Mouse (Mus musculus) right cerebral cortex, postnatal 10 days (tissue): ENCODE measurements around the gene Jph4.

Experiments
- DNase-seq, 2 experiments: peaks; one replicate each; pipeline ENCODE4 v3.0.0; 2021; ENCODE audit warnings: low spot score in 2 of 2

Jph4 gene

GRCm38 (mm10) chr14:55118852-55119251 is 2.1 kb upstream of the Jph4 start:
- peak in 1 of 2 experiments; percentile 55 for DNase-seq

GRCm38 (mm10) chr14:55115846-55116245 is 889 bp downstream of the Jph4 start:
- DNase-seq, result peak; percentile 47 to 59

GRCm38 (mm10) chr14:55114759-55115701 is 1.7 kb downstream of the Jph4 start:
- DNase-seq, result peak; percentile 79 to 82

- DNase-seq, result peak; percentile 54 to 61
Observed at GRCm38 (mm10) chr14:55113975-55114645, 2.6 kb downstream of the Jph4 start.

- peak; percentile 40 to 54 for DNase-seq
Observed at GRCm38 (mm10) chr14:55113351-55113974, 3.3 kb downstream of the Jph4 start.

GRCm38 (mm10) chr14:55111720-55112119 is 5.0 kb downstream of the Jph4 start:
- DNase-seq, result peak; percentile 84 to 91

GRCm38 (mm10) chr14:55110076-55110475 is 6.7 kb downstream of the Jph4 start:
- DNase-seq, result peak; percentile 34 to 48

GRCm38 (mm10) chr14:55109048-55109873 is 7.5 kb downstream of the Jph4 start:
- peak; percentile 59 to 77 for DNase-seq

GRCm38 (mm10) chr14:55108202-55108870 is 8.4 kb downstream of the Jph4 start:
- DNase-seq, result peak; percentile 89 to 94

- no peak for DNase-seq
Observed at GRCm38 (mm10) chr14:55106990-55107389, 9.7 kb downstream of the Jph4 start.

GRCm38 (mm10) chr14:55105836-55106809 is 10.6 kb downstream of the Jph4 start, which contains the start of gene Ap1g2:
Gene Ap1g2, minus strand, starts transcription at chr14:55106593.
- peak; percentile 93 to 94 for DNase-seq

GRCm38 (mm10) chr14:55105386-55105785 is 11.3 kb downstream of the Jph4 start:
- DNase-seq, result peak in 1 of 2 experiments; percentile 42

GRCm38 (mm10) chr14:55104365-55104764 is 12.4 kb downstream of the Jph4 start:
- peak in 1 of 2 experiments; percentile 44 for DNase-seq

- no peak for DNase-seq
Observed at GRCm38 (mm10) chr14:55102253-55102785, 14.4 kb downstream of the Jph4 start.

GRCm38 (mm10) chr14:55101592-55101991 is 15.1 kb downstream of the Jph4 start:
- DNase-seq, result peak; percentile 70 to 78

- DNase-seq, result peak; percentile 65 to 74
Observed at GRCm38 (mm10) chr14:55098067-55098466, 18.7 kb downstream of the Jph4 start.

- no peak for DNase-seq
Observed at GRCm38 (mm10) chr14:55097646-55098045, 19.1 kb downstream of the Jph4 start.

GRCm38 (mm10) chr14:55096573-55097087 is 20.1 kb downstream of the Jph4 start:
- peak in 1 of 2 experiments; percentile 32 for DNase-seq

- no peak for DNase-seq
Observed at GRCm38 (mm10) chr14:55095671-55096070, 21.1 kb downstream of the Jph4 start.
